Mouse (Mus musculus) intestine, embryonic 16.5 days (tissue): ENCODE results near the gene Pemt. TPM values are rescaled to one million over a fixed set of nuclear protein-coding genes. Genes with fewer than 3 reads are reported as not detected.

Experiments used
- ATAC-seq: fragments of 200-750 bp; cut with Nextera tagmentation; 2 replicates; pipeline ENCODE4 v1.8.0; 2017; ENCODE audit warnings: moderate TSS enrichment, moderate library complexity
- H3K27ac ChIP-seq: fragments of 300-500 bp; sonication (generic); 2 replicates; pipeline ENCODE4 v1.5.1; 2014; ENCODE audit warnings: mild to moderate bottlenecking, low read length
- H3K27me3 ChIP-seq: fragments of 300-500 bp; sonication (generic); replicated peaks from 2 replicates; pipeline ENCODE4 v1.6.1; 2014; ENCODE audit warnings: low read length, control low read depth, mixed read lengths; ENCODE audit not compliant: control insufficient read depth, insufficient read depth
- H3K36me3 ChIP-seq: fragments of 300-500 bp; sonication (generic); 2 replicates; pipeline ENCODE4 v1.6.1; 2014; ENCODE audit warnings: low read length, control low read depth; ENCODE audit not compliant: control insufficient read depth, insufficient read depth
- H3K4me1 ChIP-seq: fragments of 300-500 bp; sonication (generic); 2 replicates; pipeline ENCODE4 v1.6.1; 2014; ENCODE audit warnings: low read length, control low read depth, mixed read lengths; ENCODE audit not compliant: control insufficient read depth, insufficient read depth
- H3K4me2 ChIP-seq: fragments of 300-500 bp; sonication (generic); 2 replicates; pipeline ENCODE4 v1.6.1; 2014; ENCODE audit warnings: low read depth, low read length, control low read depth
- H3K4me3 ChIP-seq: fragments of 300-500 bp; sonication (generic); 2 replicates; pipeline ENCODE4 v1.5.1; 2014; ENCODE audit warnings: mild to moderate bottlenecking, low read length
- H3K9ac ChIP-seq: fragments of 300-500 bp; sonication (generic); 2 replicates; pipeline ENCODE4 v1.6.1; 2014; ENCODE audit warnings: low read depth, low read length
- H3K9me3 ChIP-seq: fragments of 300-500 bp; sonication (generic); 2 replicates; pipeline ENCODE4 v1.6.1; 2016; ENCODE audit warnings: low read length, control low read depth; ENCODE audit not compliant: control insufficient read depth
- WGBS: fragments of 180-500 bp; shearing (Covaris S2); extraction: QIAGEN DNeasy Blood & Tissue Kit; methylation state at CpG from one replicate; pipeline ENCODE4 v1.1.7; 2014; 5-methylcytosine and 5-hydroxymethylcytosine counted together
- polyA plus RNA-seq: library from polyadenylated mRNA; unstranded; fragments of >200 nt; fragmentation: Nextera tagmentation; extraction: Ambion mirVana; gene quantifications from 2 replicates; pipeline ENCODE4 v1.2.1, GENCODE M21; 2015

Gene Pemt
- polyA plus RNA-seq, 1 experiment from 2014 or later, result 6.7 TPM

DNA sequence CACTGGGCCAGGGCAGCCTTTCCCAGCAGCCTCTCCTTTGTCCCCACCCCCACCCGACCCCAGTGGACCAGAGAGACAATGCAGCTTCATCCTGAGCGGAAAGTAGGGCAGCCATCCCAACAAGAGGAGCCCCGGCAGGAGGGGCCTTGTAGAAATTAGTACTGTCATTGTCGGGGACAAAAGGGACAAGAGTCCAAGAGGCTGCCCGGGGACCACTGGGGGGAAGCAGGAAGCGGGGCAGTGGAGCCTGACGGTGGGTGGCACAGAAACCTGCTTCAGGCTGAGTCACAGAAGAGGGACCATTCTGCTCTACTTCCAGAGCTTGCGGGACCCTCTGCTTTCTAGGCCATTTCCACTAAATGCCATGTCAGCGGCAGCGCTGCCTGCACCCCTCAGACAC is 71.0 kb downstream of the Pemt start:
- Histone ChIP-seq H3K4me3 (no peak overlapping the region), H3K27me3 (no peaks in the 10 kb centered on the region), H3K9ac (no peak overlapping the region), H3K36me3 (no peaks in the 10 kb centered on the region), H3K4me2 (no peak overlapping the region), H3K4me1 (no peaks in the 10 kb centered on the region), H3K9me3 (no peaks in the 10 kb centered on the region), H3K27ac (no peak overlapping the region)
- WGBS, result 59% methylated on average over 10 of the region's 10 CpGs
- ATAC-seq, result no peak

GRCm38 (mm10) chr11:59973389-59973788 is 72.9 kb downstream of the Pemt start:
- no peak for ATAC-seq
- no peaks in the 10 kb centered on the region for H3K27me3 ChIP-seq

GRCm38 (mm10) chr11:59971691-59972090 is 74.6 kb downstream of the Pemt start:
- H3K36me3 ChIP-seq, result no peaks in the 10 kb centered on the region
- H3K9me3 ChIP-seq, result no peaks in the 10 kb centered on the region
- ATAC-seq, result no peak
- H3K27ac ChIP-seq, result no peak overlapping the region
- 50% methylated on average over 2 of the region's 2 CpGs for WGBS
- no peak overlapping the region for H3K9ac ChIP-seq
- H3K27me3 ChIP-seq, result no peaks in the 10 kb centered on the region
- H3K4me1 ChIP-seq, result no peaks in the 10 kb centered on the region
- no peak overlapping the region for H3K4me2 ChIP-seq
- H3K4me3 ChIP-seq, result no peak overlapping the region

More at GRCm38 (mm10) chr11:59973389-59973788, 72.9 kb downstream of the Pemt start:
- Histone ChIP-seq H3K4me1 (no peaks in the 10 kb centered on the region), H3K9me3 (no peaks in the 10 kb centered on the region), H3K9ac (no peak overlapping the region), H3K27ac (no peak overlapping the region), H3K4me3 (no peak overlapping the region), H3K36me3 (no peaks in the 10 kb centered on the region), H3K4me2 (no peak overlapping the region)
- WGBS, result 88% methylated on average over 5 of the region's 5 CpGs

DNA sequence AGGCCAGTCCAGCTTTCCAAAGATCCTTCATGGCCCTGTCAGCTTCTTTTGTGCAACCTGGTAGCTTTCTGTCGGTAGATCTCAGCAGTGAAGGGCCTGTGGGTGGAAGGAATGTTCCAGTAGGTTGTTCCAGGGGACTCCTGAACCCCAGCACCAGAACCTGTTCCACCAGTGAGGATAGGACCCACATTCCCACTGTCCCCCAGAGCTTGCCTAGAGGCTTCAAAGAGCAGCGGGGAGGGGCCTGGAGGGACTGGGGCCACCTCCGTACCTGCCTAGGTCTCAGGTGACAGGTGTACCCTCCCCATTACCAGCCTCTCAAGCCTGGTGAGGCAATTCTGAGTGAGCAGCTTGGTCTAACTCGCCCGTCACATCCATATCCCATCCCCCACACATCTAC is 75.5 kb downstream of the Pemt start:
- H3K36me3 ChIP-seq, result no peaks in the 10 kb centered on the region
- WGBS, result 74% methylated on average over 5 of the region's 5 CpGs
- H3K4me3 ChIP-seq, result no peak overlapping the region
- H3K27me3 ChIP-seq, result no peaks in the 10 kb centered on the region
- H3K4me1 ChIP-seq, result peaks cover 8% of the 10 kb centered on the region
- H3K27ac ChIP-seq, result no peak overlapping the region
- no peaks in the 10 kb centered on the region for H3K9me3 ChIP-seq
- H3K9ac ChIP-seq, result no peak overlapping the region
- ATAC-seq, result no peak
- H3K4me2 ChIP-seq, result no peak overlapping the region

DNA sequence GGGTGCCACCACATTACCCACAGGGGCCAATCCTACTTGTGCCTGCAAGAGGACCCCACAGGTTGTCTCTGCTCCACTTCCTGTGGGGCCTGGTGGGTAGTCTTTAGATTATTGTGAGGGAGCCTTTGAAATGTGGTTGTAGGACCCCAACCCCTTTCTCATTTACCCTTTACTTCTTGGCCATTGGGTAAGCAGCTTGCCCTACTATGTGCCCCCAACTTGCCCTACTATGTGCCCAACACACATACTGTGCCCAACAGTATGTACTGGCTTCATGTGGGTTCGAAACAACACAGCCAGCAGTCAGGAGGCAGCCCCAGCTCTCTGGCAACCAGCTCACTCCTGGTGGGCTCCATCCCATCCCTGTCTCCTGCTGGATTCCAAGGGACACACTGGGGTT is 78.5 kb downstream of the Pemt start:
- Histone ChIP-seq H3K27ac (no peak overlapping the region), H3K36me3 (no peaks in the 10 kb centered on the region), H3K27me3 (peaks cover 11% of the 10 kb centered on the region; the same call in 1 of the 2 replicates), H3K9ac (no peak overlapping the region), H3K4me3 (no peak overlapping the region), H3K4me2 (no peak overlapping the region), H3K4me1 (peaks cover 23% of the 10 kb centered on the region), H3K9me3 (no peaks in the 10 kb centered on the region)
- 93% methylated on average over 1 of the region's 1 CpGs for WGBS
- ATAC-seq, result no peak

- no peaks in the 10 kb centered on the region for H3K36me3 ChIP-seq
- H3K4me1 ChIP-seq, result peaks cover 23% of the 10 kb centered on the region
- H3K4me2 ChIP-seq, result no peak overlapping the region
- no peak for ATAC-seq
- no peak overlapping the region for H3K9ac ChIP-seq
- WGBS, result 28% methylated on average over 4 of the region's 4 CpGs
- H3K9me3 ChIP-seq, result no peaks in the 10 kb centered on the region
- H3K4me3 ChIP-seq, result no peak overlapping the region
- peaks cover 11% of the 10 kb centered on the region; the same call in 1 of the 2 replicates for H3K27me3 ChIP-seq
- no peak overlapping the region for H3K27ac ChIP-seq
These were observed 80.2 kb downstream of the Pemt start for GRCm38 (mm10) chr11:59966102-59966483.

GRCm38 (mm10) chr11:59965227-59966101 is 80.8 kb downstream of the Pemt start:
- 16% methylated on average over 25 of the region's 25 CpGs for WGBS
- peaks cover 23% of the 10 kb centered on the region for H3K4me1 ChIP-seq
- peak; percentile 82 for ATAC-seq

GRCm38 (mm10) chr11:59964818-59965217 is 81.5 kb downstream of the Pemt start, which contains the start of gene Rasd1:
Gene Rasd1 (minus strand): TSS chr11:59964944.
- peaks cover 11% of the 10 kb centered on the region; the same call in 1 of the 2 replicates for H3K27me3 ChIP-seq
- H3K9me3 ChIP-seq, result no peaks in the 10 kb centered on the region
- ATAC-seq, result peak; percentile 91
- peaks cover 5% of the 10 kb centered on the region for H3K36me3 ChIP-seq
- H3K4me1 ChIP-seq, result peaks cover 23% of the 10 kb centered on the region
- H3K9ac ChIP-seq, result peak within 1 kb of the TSS; percentile 70
- H3K4me3 ChIP-seq, result peak within 1 kb of the TSS; percentile 57
- WGBS, result under 1% methylated on average over 28 of the region's 28 CpGs
- H3K4me2 ChIP-seq, result peak within 1 kb of the TSS; percentile 99
- peak within 1 kb of the TSS; percentile 78 for H3K27ac ChIP-seq

More at GRCm38 (mm10) chr11:59965227-59966101, 80.8 kb downstream of the Pemt start:
- H3K9ac ChIP-seq, result peak overlapping the region; percentile 70
- H3K4me2 ChIP-seq, result peak overlapping the region; percentile 99
- H3K36me3 ChIP-seq, result peaks cover 3% of the 10 kb centered on the region
- H3K9me3 ChIP-seq, result no peaks in the 10 kb centered on the region
- peaks cover 11% of the 10 kb centered on the region; the same call in 1 of the 2 replicates for H3K27me3 ChIP-seq
- H3K27ac ChIP-seq, result peak overlapping the region; percentile 78
- peak overlapping the region; percentile 57 for H3K4me3 ChIP-seq

DNA sequence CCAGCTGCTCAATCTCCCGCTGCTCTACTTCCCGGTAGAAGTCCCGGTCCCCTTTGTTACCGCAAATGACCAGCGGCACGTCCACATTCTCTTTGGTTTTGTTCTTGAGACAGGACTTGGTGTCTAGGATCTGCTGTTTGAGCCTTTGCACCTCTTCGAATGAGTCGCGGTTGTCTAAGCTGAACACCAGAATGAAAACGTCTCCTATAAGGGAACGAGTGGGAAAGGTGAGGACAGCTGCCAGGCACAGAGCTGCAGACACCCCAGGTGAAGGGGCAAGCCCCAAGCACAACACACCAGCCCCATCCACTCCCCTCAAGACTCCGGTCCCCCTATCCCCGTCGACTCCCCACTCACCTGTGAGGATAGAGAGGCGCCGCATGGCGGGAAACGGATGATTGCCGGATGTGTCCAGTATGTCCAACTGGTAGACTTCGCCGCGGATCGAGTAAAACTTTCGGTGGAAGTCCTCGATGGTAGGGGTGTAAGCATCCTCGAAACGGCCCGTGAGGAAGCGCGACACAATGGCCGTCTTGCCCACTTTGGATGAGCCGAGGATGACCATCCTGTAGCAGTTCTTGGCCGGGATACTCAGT is 82.0 kb downstream of the Pemt start:
- peaks cover 5% of the 10 kb centered on the region for H3K36me3 ChIP-seq
- peak overlapping the region; percentile 57 for H3K4me3 ChIP-seq
- 0 out of 2 replicates have a peak, but pooled peaks have one; percentile 18 for ATAC-seq
- H3K9ac ChIP-seq, result peak overlapping the region; percentile 70
- H3K4me2 ChIP-seq, result peak overlapping the region; percentile 99
- no peak overlapping the region for H3K27ac ChIP-seq
- no peaks in the 10 kb centered on the region for H3K9me3 ChIP-seq
- peaks cover 11% of the 10 kb centered on the region; the same call in 1 of the 2 replicates for H3K27me3 ChIP-seq
- peaks cover 23% of the 10 kb centered on the region for H3K4me1 ChIP-seq
- WGBS, result 3% methylated on average over 33 of the region's 33 CpGs
